Mouse (Mus musculus) olfactory bulb, adult 2 months (tissue): ENCODE measurements around the gene Auts2.

Source experiments
- CTCF ChIP-seq: fragments of 200-500 bp; IDR thresholded peaks from 2 replicates; pipeline ENCODE4 v1.5.1; 2012; ENCODE audit warnings: low read depth, mild to moderate bottlenecking, low read length, moderate library complexity; ENCODE audit not compliant: insufficient read depth
- POLR2A ChIP-seq: fragments of 200-500 bp; IDR thresholded peaks from 2 replicates; pipeline ENCODE4 v1.6.1; 2012; ENCODE audit warnings: mild to moderate bottlenecking, low read depth, low read length, moderate library complexity; ENCODE audit not compliant: insufficient read depth

DNA sequence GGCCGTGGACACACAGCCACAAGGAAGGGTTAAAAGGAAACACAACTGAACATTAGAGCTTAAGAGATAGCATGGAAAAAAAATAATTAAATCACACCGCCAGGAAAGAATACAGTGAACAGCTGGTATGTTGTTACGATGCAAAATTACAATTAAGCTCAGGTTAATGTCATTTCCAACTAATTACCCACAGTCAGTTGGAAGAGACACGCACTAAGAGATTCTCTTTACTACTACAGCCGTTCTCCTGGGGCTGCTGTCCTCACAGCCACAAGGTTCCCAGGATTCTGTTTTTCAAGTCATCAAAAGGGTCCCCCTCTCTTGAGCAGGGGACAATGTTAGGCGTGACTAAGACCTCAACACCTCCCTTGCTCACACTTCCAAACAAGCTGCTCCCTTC lies 25.3 kb downstream of the Auts2 start:
- TF ChIP-seq CTCF (no peak), POLR2A (no peak)
